Mouse (Mus musculus) T-helper 17 cell (primary cell): ENCODE data around the gene Mrpl4.
"Not testable (repeated sequence)": the region's sequence is repeated elsewhere in the genome, so short reads cannot be mapped to it uniquely, and the experiment has no call there.

Experiments used
- in situ Hi-C, 2 experiments: fragments of 300-600 bp; cut with MboI, MseI; formaldehyde crosslinking; loops; 1 replicate in 1 of 2; 2 replicates in 1 of 2; pipeline ENCODE4 v1.15.1; 2025; ENCODE audit warnings: high pct_unique_total_duplicates in 2 of 2

The Mrpl4 gene

GRCm38 (mm10) chr9:21035586-21035985, 33.0 kb downstream of the Mrpl4 start:
- in situ Hi-C loops, result no loop called here

- in situ Hi-C loops, result no loop called here
Measured at GRCm38 (mm10) chr9:21036161-21036560, 33.6 kb downstream of the Mrpl4 start.

GRCm38 (mm10) chr9:21036666-21037065, 34.1 kb downstream of the Mrpl4 start:
- in situ Hi-C loops, result no loop called here

GRCm38 (mm10) chr9:21037481-21037891, 34.9 kb downstream of the Mrpl4 start:
- in situ Hi-C loops, result no loop called here

- in situ Hi-C loops, result no loop called here
Measured at GRCm38 (mm10) chr9:21039779-21040178, 37.2 kb downstream of the Mrpl4 start.

- in situ Hi-C loops, result no loop called here
Measured at GRCm38 (mm10) chr9:21041308-21041707, 38.8 kb downstream of the Mrpl4 start.

- in situ Hi-C loops, result no loop called here
Measured at GRCm38 (mm10) chr9:21043563-21043962, 41.0 kb downstream of the Mrpl4 start.

- in situ Hi-C loops, result not testable (repeated sequence)
Measured at GRCm38 (mm10) chr9:21044785-21045184, 42.2 kb downstream of the Mrpl4 start.

GRCm38 (mm10) chr9:21045235-21045634, 42.7 kb downstream of the Mrpl4 start:
- in situ Hi-C loops, result no loop called here

GRCm38 (mm10) chr9:21051578-21051977, 49.0 kb downstream of the Mrpl4 start:
- in situ Hi-C loops, result no loop called here
